Mouse (Mus musculus) neural tube, embryonic 15.5 days (tissue): ENCODE data around the gene Mybphl. TPM values are rescaled to one million over a fixed set of nuclear protein-coding genes. Genes with fewer than 3 reads are reported as not detected.

Experiments used
- ATAC-seq: fragments of 200-750 bp; cut with Nextera tagmentation; 2 replicates; pipeline ENCODE4 v1.8.0; 2017; ENCODE audit warnings: mild to moderate bottlenecking, moderate TSS enrichment, moderate library complexity; ENCODE audit not compliant: low FRiP score
- H3K27ac ChIP-seq: fragments of 300-500 bp; sonication (generic); replicated peaks from 2 replicates; pipeline ENCODE4 v1.5.1; 2015; ENCODE audit warnings: mild to moderate bottlenecking, inconsistent platforms
- H3K27me3 ChIP-seq: fragments of 300-500 bp; sonication (generic); replicated peaks from 2 replicates; pipeline ENCODE4 v1.6.1; 2015; ENCODE audit warnings: inconsistent platforms
- H3K36me3 ChIP-seq: fragments of 300-500 bp; sonication (generic); 2 replicates; pipeline ENCODE4 v1.6.1; 2015; ENCODE audit warnings: inconsistent platforms
- H3K4me1 ChIP-seq: fragments of 300-500 bp; sonication (generic); 2 replicates; pipeline ENCODE4 v1.6.1; 2015; ENCODE audit warnings: inconsistent platforms
- H3K4me2 ChIP-seq: fragments of 300-500 bp; sonication (generic); 2 replicates; pipeline ENCODE4 v1.6.1; 2015; ENCODE audit warnings: inconsistent platforms, mild to moderate bottlenecking, moderate library complexity
- H3K4me3 ChIP-seq: fragments of 300-500 bp; sonication (generic); replicated peaks from 2 replicates; pipeline ENCODE4 v1.5.1; 2015; ENCODE audit warnings: mild to moderate bottlenecking, inconsistent platforms
- H3K9ac ChIP-seq: fragments of 300-500 bp; sonication (generic); replicated peaks from 2 replicates; pipeline ENCODE4 v1.6.1; 2015; ENCODE audit warnings: mild to moderate bottlenecking, inconsistent platforms
- H3K9me3 ChIP-seq: fragments of 300-500 bp; sonication (generic); replicated peaks from 2 replicates; pipeline ENCODE4 v1.6.1; 2016; ENCODE audit warnings: inconsistent platforms
- WGBS: fragments of 180-500 bp; shearing (Covaris S2); methylation state at CpG from one replicate; pipeline ENCODE4 v1.1.7; 2015; ENCODE audit warnings: mixed read lengths; 5-methylcytosine and 5-hydroxymethylcytosine counted together
- polyA plus RNA-seq: library from polyadenylated mRNA; unstranded; fragments of >200 nt; fragmentation: Nextera tagmentation; extraction: Ambion mirVana; gene quantifications from 2 replicates; pipeline ENCODE4 v1.2.1, GENCODE M21; 2015

The Mybphl gene
- polyA plus RNA-seq, 1 experiment from 2014 or later: 0.15 TPM

DNA sequence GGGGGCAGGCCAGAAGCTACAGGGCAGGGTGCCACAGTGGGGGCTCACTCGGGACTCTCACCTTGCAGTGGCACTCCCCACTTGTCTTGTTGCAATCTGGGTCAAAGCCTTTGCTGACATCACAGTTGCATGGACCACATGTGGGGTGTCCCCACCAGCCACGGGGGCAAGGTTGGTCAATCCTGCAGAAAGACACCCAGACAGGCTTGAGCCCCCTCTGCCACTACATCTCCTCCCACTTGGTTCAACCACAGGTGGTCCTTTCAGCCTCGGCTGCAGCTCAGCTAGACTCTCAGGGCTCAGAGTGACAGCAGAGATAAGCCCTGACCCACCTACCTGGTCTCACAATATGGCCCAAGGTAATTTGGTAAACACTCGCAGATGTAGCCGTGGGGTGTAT is 35.7 kb downstream of the Mybphl start:
- ATAC-seq: no peak
- Histone ChIP-seq H3K4me2 (no peak overlapping the region), H3K27ac (no peak overlapping the region), H3K4me1 (peaks cover 15% of the 10 kb centered on the region), H3K36me3 (peaks cover 84% of the 10 kb centered on the region), H3K9ac (no peak overlapping the region), H3K9me3 (no peaks in the 10 kb centered on the region), H3K4me3 (no peak overlapping the region), H3K27me3 (no peaks in the 10 kb centered on the region)
- 92% methylated on average over 5 of the region's 5 CpGs for WGBS

DNA sequence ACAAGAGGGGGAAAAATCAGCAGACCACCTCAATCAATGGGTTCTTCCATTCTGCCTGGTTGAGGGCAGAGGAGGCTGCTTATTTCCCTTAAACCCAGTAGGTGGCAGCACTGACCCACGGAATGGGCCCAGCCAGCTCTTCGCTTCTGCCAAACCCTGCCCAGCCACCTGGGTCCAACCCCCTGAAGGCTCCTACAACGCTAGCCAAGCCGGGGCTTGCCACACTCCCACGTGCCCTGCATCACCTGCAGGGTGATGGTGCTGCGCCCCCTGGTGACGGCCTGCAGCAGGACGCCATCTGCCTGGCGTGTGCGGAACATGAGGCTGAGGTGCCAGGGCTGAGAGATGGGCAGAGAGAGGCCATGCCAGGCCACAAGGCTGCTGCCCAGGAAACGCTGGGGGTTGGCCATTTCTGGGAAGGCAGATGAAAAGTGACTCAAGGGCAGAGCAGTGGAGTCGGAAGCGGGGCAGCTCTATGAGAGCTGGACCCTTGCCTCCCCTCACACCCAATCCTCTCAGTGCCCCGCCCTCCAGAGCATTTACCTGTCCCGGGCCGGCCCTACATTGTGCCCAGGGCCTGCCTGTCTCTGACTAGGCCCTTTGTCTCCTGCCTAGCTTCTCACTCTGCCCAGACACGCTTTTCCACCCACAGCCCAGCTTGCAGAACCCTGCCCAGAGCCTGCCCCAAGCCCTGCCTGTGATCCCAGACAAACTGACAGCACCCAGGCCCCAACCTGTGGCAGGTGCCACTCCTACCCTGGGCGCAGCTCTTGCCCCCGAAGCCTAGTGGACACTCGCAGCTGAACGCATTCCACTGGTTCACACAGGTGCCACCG is 37.2 kb downstream of the Mybphl start:
- no peak overlapping the region for H3K4me3 ChIP-seq
- no peaks in the 10 kb centered on the region for H3K9me3 ChIP-seq
- H3K27ac ChIP-seq: peak overlapping the region; percentile 46
- no peak overlapping the region for H3K9ac ChIP-seq
- WGBS: 39% methylated on average over 22 of the region's 22 CpGs
- peaks cover 30% of the 10 kb centered on the region for H3K4me1 ChIP-seq
- no peak overlapping the region for H3K4me2 ChIP-seq
- peak; percentile 86 for ATAC-seq
- no peaks in the 10 kb centered on the region for H3K27me3 ChIP-seq
- peaks cover 81% of the 10 kb centered on the region for H3K36me3 ChIP-seq

DNA sequence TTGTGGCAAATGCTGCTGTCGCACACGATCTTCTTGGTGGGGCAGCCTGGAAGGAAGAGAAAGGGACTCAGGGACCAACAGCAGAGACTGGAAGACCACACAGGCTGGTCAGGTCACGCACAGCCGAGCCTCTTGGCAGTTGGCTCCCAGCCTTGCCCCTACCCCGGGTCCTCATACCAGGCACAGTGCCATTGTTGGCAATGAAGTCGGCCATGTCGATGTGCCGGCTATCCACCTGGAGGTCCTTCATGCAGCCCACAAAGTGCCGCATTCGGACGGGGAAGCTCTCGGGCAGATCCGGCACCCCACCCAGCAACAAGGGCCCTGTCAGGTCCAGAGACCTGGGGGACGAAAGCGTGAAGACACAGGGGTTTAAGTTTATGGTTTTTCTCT is 37.8 kb downstream of the Mybphl start:
- Histone ChIP-seq H3K4me1 (peaks cover 31% of the 10 kb centered on the region), H3K4me2 (no peak overlapping the region), H3K4me3 (no peak overlapping the region), H3K36me3 (peaks cover 79% of the 10 kb centered on the region), H3K27me3 (no peaks in the 10 kb centered on the region), H3K9ac (no peak overlapping the region), H3K9me3 (no peaks in the 10 kb centered on the region), H3K27ac (peak overlapping the region; percentile 46)
- peak; percentile 15; the same call in 1 of the 2 replicates for ATAC-seq
- 68% methylated on average over 15 of the region's 15 CpGs for WGBS

DNA sequence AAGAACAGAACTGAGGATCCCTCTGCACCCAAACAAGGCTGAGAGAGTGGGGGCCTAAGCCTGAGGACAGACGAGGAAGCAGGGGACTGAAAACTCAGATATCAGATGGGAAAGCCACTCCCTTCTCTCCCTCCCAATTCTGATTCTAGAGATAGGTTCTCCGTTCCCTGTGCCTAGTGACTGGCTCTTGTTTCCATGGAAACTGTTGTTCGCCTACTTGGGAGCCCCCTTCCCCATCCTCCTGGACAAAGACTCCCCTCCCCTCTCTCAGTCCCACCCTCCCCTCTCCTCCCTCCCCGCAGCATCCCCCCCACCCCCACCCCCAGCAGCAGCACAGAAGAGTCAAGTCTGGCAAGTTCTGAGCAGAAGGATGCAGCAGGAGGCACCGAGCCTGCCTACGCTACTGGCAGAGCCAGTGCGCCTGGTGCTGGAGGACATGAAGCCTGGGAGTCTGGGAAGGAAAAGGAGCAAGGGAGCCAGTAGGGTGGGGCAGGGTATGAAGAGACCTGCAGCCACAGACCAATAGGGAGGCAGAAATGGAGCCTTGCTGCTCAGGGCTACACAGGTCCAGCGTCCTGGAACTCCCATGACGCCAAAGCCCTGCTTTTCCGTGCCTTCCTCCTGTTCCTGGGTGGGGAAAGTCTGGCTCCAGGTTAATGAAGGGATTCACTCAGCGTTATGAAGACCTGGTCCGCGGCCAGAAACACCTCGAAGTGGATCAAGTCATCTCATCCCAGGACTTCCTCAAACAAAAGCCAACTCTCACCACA is 41.0 kb downstream of the Mybphl start:
- no peak overlapping the region for H3K4me3 ChIP-seq
- no peak for ATAC-seq
- peaks cover 58% of the 10 kb centered on the region for H3K4me1 ChIP-seq
- H3K9me3 ChIP-seq: no peaks in the 10 kb centered on the region
- H3K27me3 ChIP-seq: no peaks in the 10 kb centered on the region
- H3K9ac ChIP-seq: no peak overlapping the region
- peaks cover 50% of the 10 kb centered on the region for H3K36me3 ChIP-seq
- no peak overlapping the region for H3K4me2 ChIP-seq
- H3K27ac ChIP-seq: peak overlapping the region; percentile 23; the same call in 1 of the 2 replicates
- WGBS: 35% methylated on average over 14 of the region's 14 CpGs

DNA sequence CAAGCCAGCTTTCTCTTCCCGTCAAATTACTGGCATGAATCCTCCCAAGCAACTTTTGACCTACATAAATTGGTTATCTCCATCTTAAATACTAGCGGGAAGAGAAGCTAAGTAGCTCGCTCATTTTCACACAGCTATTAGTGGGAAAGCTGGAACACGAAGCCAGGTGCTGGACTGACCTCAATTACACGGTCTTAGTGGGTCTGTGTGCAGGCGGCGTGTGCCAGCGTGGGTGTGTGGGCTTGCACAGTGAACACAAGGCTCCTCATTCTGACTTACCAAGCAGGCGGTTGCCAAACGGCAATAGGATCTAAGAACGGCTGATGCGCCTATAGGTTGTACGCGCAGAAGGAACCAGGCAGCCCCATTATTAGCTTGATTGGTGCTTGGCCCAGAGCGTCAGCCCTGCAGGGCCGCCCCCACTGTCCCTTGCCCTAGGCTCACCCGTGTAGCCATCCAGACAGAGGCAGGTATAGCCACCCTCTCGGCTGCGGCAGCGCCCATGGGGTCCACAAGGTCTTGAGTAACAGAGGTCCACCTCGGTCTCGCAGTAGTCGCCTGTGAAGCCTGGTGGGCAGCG is 41.7 kb downstream of the Mybphl start:
- 63% methylated on average over 24 of the region's 24 CpGs for WGBS
- H3K9me3 ChIP-seq: no peaks in the 10 kb centered on the region
- no peak for ATAC-seq
- H3K4me1 ChIP-seq: peaks cover 65% of the 10 kb centered on the region
- H3K27ac ChIP-seq: peak overlapping the region; percentile 23; the same call in 1 of the 2 replicates
- no peak overlapping the region for H3K4me3 ChIP-seq
- H3K9ac ChIP-seq: no peak overlapping the region
- H3K27me3 ChIP-seq: no peaks in the 10 kb centered on the region
- peaks cover 43% of the 10 kb centered on the region for H3K36me3 ChIP-seq
- H3K4me2 ChIP-seq: no peak overlapping the region

DNA sequence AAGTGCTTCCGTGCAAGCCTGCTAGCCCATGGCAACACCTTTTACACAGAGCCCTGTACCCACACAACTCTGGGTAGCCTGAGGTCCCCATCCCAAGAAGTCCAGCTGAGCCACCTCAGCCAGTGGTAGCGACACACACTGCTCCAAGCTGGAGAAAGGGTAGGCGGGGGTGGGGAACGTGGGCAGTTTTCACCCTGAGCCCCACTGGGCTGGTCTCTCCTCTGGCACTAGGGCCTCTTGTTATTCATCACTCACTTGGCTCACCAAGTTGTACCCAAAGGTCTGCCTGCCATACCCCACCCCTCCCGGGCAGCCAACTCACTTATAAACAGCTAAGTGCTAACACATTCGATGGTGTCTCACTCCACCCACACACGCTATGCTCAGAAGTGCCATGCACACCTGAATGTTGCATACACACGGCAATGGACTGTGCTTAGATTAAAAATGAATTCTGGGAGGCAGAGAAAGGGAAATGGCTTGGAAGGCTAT is 43.9 kb downstream of the Mybphl start:
- no peak overlapping the region for H3K27ac ChIP-seq
- H3K9ac ChIP-seq: no peak overlapping the region
- H3K4me1 ChIP-seq: peaks cover 76% of the 10 kb centered on the region
- H3K9me3 ChIP-seq: no peaks in the 10 kb centered on the region
- H3K4me3 ChIP-seq: no peak overlapping the region
- 84% methylated on average over 8 of the region's 8 CpGs for WGBS
- no peak for ATAC-seq
- peak overlapping the region; percentile 76 for H3K4me2 ChIP-seq
- no peaks in the 10 kb centered on the region for H3K27me3 ChIP-seq
- H3K36me3 ChIP-seq: peaks cover 48% of the 10 kb centered on the region

DNA sequence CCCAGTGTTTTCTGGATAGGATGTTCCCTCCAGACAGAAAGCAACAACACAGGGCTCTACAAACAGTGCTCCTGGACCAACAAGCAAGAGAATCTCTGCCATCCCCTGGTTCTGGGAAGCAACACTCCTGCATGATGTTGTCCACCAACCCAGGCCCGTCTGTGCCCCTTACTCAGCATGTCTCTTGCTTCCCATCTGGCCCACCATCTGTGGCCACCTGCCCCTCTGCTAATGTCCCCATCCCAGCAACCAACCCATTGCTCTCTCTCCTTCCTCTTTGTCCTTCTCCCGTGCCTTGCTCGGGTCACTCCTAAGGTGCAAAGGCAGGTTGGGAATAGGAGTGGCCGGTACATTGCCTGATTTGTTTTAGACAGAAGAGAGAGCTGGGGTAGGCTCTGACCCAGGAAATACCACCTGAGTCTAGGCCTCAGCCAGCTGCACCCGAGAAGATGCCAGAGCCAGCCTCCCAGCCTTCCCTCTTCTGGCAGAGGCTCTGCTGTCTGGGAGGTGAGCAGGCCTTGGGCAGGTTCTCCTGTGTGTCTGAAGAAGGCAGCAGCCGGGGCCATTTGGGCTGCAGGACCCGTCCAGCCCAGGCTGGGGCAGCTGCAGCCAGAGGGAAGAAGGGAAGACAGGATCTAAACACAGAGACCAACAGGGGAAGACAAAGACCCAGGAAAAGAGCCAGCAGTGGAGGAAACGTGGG is 45.1 kb downstream of the Mybphl start:
- peak overlapping the region; percentile 76 for H3K4me2 ChIP-seq
- peaks cover 45% of the 10 kb centered on the region for H3K36me3 ChIP-seq
- peak; percentile 1; the same call in 1 of the 2 replicates for ATAC-seq
- 14% methylated on average over 8 of the region's 8 CpGs for WGBS
- peak overlapping the region; percentile 63 for H3K9ac ChIP-seq
- H3K27me3 ChIP-seq: no peaks in the 10 kb centered on the region
- peaks cover 88% of the 10 kb centered on the region for H3K4me1 ChIP-seq
- H3K9me3 ChIP-seq: no peaks in the 10 kb centered on the region
- H3K4me3 ChIP-seq: peak overlapping the region; percentile 37
- peak overlapping the region; percentile 85 for H3K27ac ChIP-seq

DNA sequence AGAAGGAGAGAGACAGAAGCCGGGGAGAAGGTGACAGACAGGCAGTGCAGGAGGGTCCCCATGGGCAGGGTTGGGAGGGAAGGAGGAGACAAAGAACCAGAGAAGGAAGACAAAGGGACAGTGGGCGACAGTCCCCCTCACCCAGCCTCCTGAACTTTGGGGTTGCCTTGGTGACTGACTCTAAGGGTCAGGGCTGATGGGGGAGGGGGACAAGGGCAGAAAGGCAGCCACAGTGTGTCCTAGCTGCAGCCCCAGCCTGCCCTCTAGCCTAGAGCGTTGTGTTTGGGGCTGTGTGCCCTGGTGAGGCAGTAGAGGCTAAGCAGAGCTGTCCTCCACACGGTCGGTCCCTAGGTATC is 45.6 kb downstream of the Mybphl start:
- H3K27me3 ChIP-seq: no peaks in the 10 kb centered on the region
- WGBS: 6% methylated on average over 5 of the region's 5 CpGs
- H3K4me1 ChIP-seq: peaks cover 90% of the 10 kb centered on the region
- H3K9me3 ChIP-seq: no peaks in the 10 kb centered on the region
- H3K36me3 ChIP-seq: peaks cover 41% of the 10 kb centered on the region
- H3K9ac ChIP-seq: peak overlapping the region; percentile 63
- peak overlapping the region; percentile 76 for H3K4me2 ChIP-seq
- ATAC-seq: peak; percentile 25; the same call in 1 of the 2 replicates
- peak overlapping the region; percentile 85 for H3K27ac ChIP-seq
- peak overlapping the region; percentile 37 for H3K4me3 ChIP-seq

DNA sequence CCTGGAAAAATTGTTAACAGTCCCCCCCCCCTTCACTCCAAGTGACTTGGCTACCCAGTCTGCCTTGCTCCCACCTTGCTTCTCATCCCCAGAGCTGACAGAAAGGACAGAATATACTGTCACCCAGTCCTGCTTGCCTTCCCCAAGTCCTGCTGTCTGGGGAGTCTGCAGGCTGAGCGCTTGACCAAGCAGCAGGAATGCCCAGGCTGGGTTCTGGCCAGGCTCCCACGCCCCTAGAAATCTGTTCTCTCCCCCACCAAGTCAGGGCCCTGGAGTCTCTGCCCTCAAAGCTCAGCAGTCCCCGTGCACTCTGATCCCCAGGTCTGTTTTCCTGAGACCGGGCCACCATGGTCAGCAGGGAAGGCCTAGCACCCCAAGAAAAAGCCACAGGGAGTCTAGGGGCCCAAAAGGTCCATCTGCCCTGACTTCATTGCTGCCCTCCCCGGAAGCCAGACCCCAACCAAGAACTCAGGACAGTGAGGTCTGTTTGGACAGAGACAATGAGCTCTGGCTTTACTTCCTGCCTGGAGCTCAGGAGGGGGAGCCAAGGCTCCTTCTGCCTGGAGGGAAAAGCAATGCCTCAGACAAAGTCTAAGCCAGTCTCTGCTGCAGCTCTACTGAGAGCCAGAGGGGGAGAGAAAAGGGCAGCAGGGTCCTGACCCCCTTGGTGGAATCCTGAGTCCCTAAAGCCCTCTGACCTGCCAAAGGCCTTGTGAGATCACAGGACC is 46.5 kb downstream of the Mybphl start:
- 0 out of 2 replicates have a peak, but pooled peaks have one; percentile 1 for ATAC-seq
- Histone ChIP-seq H3K36me3 (peaks cover 36% of the 10 kb centered on the region), H3K9ac (peak overlapping the region; percentile 63), H3K27ac (peak overlapping the region; percentile 85), H3K27me3 (no peaks in the 10 kb centered on the region), H3K4me2 (peak overlapping the region; percentile 76), H3K4me1 (peaks cover 84% of the 10 kb centered on the region), H3K4me3 (peak overlapping the region; percentile 37), H3K9me3 (no peaks in the 10 kb centered on the region)
- 19% methylated on average over 5 of the region's 5 CpGs for WGBS

DNA sequence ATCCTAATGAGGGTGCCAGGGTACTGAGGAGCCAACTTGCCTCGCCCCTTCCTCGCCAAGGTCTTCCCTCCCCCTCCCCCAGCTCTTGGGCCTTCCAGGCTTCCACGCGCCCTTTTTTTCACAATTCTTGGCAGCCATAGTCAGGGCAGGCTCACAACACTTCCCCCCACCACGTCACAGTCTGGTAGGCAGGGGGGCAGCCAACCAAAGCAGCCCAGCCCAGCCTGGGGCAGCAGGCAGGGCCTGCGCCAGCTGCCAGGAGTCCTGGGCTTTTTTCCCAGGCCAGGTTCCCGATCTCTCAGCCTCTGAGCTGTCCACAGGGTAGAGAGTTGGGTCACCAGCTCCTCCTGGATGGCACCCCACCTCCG is 47.0 kb downstream of the Mybphl start:
- H3K27ac ChIP-seq: peak overlapping the region; percentile 85
- 22% methylated on average over 8 of the region's 8 CpGs for WGBS
- H3K4me3 ChIP-seq: peak overlapping the region; percentile 37
- ATAC-seq: peak; percentile 34
- peaks cover 81% of the 10 kb centered on the region for H3K4me1 ChIP-seq
- H3K36me3 ChIP-seq: peaks cover 30% of the 10 kb centered on the region
- H3K4me2 ChIP-seq: peak overlapping the region; percentile 76
- H3K9me3 ChIP-seq: no peaks in the 10 kb centered on the region
- H3K27me3 ChIP-seq: no peaks in the 10 kb centered on the region
- H3K9ac ChIP-seq: peak overlapping the region; percentile 63
